Mouse (Mus musculus): ENCODE results near the gene Cdc14a.

Cdc14a gene

DNA sequence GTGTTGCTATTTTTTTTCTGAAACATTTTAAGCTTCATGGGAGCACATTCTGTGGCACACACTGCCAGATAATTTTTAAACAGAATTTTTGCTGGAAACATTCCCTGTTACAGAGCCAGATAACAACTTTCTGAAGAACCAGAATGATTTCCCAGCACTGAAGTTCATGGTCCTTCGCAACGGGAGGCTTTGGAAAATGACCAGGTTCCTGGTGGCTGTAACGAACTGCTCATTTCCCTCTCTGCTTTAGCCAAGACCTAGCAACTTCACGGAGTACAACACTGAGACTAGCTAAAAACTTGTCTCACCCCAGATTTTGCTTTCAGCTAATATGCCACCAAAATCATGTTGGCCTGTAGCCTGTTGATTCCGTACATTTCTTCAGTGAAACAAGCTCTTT, 160.8 kb downstream of the Cdc14a start:
- no peak for DNase-seq

DNA sequence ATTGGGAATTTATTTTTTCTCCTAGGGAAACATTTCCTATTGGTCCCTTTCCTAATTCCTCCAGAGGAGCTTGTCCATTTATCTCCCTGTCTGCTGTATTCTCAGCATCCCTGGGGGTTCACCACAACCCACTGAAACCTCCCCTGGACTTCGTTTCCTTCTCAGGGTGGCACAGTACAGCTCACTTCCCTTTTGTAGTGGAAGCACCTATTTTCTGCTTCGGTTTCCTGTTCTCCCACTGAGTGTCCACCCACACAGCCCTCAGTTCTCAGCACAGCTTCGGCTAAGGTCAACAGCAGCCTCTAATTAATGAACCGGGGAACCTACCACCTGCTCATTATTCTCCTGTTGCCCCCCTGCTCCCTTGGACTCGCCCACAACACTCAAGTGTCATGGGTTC, 167.7 kb downstream of the Cdc14a start:
- no peak for DNase-seq

DNA sequence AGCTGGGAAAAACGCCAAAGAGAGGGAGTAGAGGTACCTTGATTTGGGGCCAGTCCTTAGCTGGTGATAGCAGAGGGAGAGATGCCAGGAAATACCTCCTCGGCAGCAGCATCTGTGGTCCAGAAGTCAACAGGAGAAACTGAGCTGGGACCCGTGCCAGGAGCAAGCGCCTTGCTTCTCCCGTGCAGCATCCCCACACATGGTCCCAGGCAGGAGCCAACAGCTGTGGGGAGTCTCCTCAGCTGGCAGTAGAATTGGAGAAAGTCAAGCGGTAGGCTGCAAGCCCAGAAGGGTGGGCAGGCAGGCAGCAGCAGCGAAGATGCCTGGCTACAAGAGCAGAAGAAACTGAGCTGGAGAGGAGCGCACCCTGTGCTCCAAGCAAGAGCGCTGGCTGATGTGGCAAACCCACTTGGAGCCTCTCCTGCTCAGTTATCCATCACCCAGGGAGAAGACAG, 170.7 kb downstream of the Cdc14a start, which contains the start of gene Gpr88:
Gene Gpr88 (minus strand): TSS at position 427 of the 455 bp plus-strand sequence.
- DNase-seq, result peak; percentile 22

GRCm38 (mm10) chr3:116252255-116253040, 171.4 kb downstream of the Cdc14a start:
- DNase-seq, result no peak

- peak; percentile 39 for DNase-seq
Measured at GRCm38 (mm10) chr3:116251481-116252254, 172.2 kb downstream of the Cdc14a start.

DNA sequence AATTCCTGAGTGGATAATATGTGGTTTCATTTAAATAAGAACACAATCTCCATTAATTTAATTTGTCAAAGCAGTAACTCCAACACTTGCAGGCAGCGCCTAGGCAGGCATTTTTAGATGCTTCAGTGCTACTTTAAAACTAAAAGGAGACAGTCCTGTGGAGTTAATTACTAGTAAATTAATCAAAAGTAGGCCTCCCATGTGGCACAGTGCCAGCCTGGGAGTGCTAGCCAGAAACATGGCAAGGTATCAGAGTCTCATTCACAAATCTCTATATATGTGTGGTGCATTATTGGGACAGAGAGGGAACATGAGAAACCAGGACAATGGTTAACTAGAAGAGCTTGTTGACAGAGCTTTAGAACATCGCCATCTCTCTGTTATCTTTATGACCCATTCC, 174.8 kb downstream of the Cdc14a start:
- no peak for DNase-seq

GRCm38 (mm10) chr3:116244476-116244875, 179.4 kb downstream of the Cdc14a start:
- DNase-seq, result no peak

- DNase-seq, result no peak
Measured at GRCm38 (mm10) chr3:116242685-116243084, 181.1 kb downstream of the Cdc14a start.

DNA sequence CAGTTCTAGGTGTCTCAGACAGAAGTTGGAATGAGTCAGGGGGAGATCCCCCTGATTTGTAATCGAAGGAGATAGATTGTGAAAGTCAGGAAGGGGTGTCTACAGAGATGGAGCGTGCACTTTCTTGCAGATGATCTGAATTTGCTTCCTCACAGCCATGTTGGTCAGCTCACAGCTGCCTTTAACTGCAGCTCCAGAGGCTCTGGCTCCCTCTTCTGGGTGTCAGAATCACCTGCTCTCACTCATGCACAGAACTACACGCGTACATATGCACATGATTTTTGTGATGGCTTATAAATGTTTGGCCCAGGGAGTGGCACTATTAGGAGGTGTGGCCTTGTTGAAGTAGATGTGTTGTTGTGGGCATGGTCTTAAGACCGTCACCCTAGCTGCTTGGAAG, 186.3 kb downstream of the Cdc14a start:
- no peak for DNase-seq

- no peak for DNase-seq
Measured at GRCm38 (mm10) chr3:116236856-116237255, 187.0 kb downstream of the Cdc14a start.

DNA sequence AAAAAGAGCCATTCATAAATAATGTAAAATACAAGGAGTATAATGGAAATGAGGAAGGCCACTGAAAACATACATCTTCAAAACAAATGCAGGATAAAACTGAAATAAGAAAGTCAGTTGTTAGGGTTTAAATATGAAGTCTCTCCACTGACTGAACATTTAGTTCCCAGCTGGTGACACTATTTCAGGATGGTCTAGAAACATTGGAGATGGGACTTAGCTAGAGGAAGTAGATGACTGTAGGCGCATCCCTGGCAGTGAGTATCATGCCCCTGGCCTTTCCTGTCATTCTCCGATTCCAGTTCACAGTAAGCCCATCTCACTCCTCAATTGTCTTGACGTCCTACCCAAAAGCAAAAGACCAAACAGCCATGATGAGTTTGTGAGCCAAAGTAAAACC, 190.3 kb downstream of the Cdc14a start:
- DNase-seq, result no peak

DNA sequence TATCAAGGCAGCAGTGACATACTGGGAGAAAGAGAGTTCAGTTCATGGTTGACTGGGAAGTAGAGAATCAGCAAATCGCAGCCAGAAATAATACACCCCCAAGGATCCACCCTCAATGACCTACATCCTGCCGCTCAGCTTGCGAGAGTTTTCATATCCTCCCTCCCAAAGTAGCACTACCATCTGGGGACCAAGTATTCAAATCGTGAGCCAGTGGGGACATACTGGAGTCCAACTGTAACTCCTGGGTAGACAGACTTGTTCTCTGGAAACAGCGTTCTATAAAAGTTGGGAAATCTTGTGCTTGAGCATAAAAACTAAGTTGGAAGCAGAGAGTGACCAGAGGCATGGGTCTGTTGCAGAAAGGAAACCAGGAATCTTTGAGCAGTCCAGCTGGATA, 191.1 kb downstream of the Cdc14a start:
- DNase-seq, result no peak

DNA sequence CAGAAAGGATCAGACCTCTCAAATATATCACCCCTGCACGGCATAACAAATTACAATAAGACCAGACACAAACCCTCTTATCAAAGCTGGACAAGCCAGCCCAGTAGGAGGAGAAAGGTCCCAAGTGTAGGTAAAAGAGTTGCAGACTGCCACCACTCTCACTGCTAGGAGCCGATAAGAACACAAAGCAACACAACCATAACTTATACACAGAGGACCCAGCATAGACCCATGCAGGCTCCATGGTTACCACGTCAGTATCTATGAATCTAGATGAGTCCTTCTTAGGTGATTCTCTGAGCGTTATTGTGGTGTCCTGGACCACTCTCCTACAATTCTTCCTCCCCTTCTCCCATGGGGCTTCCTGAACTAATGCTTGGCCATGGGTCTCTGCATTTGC, 194.5 kb downstream of the Cdc14a start:
- no peak for DNase-seq

- DNase-seq, result no peak
Measured at GRCm38 (mm10) chr3:116228360-116229245, 195.2 kb downstream of the Cdc14a start.

DNA sequence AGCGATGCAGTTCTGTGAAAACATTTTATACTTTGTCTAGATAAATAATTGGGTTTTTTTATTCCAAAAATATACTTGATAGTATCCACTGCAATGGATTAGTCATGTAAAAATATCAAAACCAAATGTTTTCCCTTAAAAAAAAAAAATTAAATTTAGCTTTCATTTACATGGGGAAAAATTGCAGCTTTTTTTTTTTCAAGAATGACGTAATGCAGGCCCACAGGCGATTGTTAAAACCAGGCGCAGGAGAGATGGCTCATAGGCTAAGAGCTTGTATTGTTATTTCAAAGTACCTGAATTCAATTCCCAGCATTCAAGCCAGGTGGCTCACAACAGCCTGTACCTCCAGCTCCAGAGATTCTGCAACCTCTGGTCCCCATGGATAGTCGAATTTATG, 196.4 kb downstream of the Cdc14a start:
- no peak for DNase-seq

GRCm38 (mm10) chr3:116226915-116227314, 196.9 kb downstream of the Cdc14a start:
- no peak for DNase-seq
